Mouse (Mus musculus): ENCODE data around the gene Mal. TPM values are rescaled to one million over a fixed set of nuclear protein-coding genes. Genes with fewer than 3 reads are reported as not detected.
A peak's percentile ranks its signal among the peaks of the same experiment; 100 is the strongest.

Gene Mal
- polyA plus RNA-seq, 1 experiment = not detected

DNA sequence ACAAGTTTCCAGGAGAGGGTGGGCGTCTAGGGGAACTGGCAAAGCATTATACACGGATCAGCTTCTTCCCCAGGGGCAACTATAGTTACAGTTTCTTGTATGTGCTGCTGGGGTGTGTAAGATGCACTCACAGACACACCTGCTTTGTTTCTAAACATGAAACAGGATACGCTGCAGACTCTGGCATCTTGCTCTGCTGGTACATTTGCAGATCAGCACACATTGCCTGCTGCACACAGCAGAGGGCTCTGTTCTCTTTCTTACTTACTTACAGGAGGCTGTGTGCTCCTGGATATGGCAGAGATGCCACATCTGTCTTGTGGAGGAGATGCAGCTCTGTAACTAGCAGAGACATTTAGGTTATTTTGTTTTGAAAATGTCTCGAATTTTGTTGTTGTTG is 65.7 kb downstream of the Mal start:
- Histone ChIP-seq H3K27ac (ENCODE audit: insufficient read depth, low read depth, low read length) (no peak overlapping the region), H3K4me1 (ENCODE audit: control insufficient read depth, insufficient read depth, low read length) (peaks cover 31% of the 10 kb centered on the region), H3K4me3 (ENCODE audit: insufficient read depth, low read length) (no peak overlapping the region)
- TF ChIP-seq POLR2A (IDR thresholded peaks at IDR 0.05; ENCODE audit: borderline replicate concordance, low read depth, low read length) (no peak), CTCF (IDR thresholded peaks at IDR 0.05; ENCODE audit: low read depth, low read length) (no peak)

DNA sequence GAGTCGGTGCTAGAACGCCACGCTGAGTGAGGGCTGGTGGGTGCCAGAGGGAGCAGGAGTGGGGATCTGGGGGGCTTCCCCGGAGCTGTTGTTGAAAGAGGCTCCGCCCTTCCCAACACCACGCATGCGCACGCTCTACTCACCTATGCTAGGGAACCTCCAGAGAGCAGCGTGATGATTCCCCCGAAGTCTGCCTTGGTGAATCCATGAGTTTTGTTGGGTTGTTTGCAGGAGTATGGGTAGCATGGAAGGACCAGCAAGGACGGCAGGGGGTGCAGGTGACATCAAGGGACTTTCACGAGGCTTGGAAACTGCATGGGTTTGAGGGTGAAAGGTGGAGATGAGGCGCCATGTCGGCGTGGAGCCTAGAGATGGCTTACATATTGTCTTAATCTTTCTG is 66.3 kb downstream of the Mal start:
- Histone ChIP-seq H3K27ac (ENCODE audit: insufficient read depth, low read depth, low read length) (no peak overlapping the region), H3K4me1 (ENCODE audit: control insufficient read depth, insufficient read depth, low read length) (peaks cover 31% of the 10 kb centered on the region), H3K4me3 (ENCODE audit: insufficient read depth, low read length) (peak overlapping the region; percentile 8)
- TF ChIP-seq CTCF (IDR thresholded peaks at IDR 0.05; ENCODE audit: low read depth, low read length) (no peak), POLR2A (IDR thresholded peaks at IDR 0.05; ENCODE audit: borderline replicate concordance, low read depth, low read length) (no peak)

DNA sequence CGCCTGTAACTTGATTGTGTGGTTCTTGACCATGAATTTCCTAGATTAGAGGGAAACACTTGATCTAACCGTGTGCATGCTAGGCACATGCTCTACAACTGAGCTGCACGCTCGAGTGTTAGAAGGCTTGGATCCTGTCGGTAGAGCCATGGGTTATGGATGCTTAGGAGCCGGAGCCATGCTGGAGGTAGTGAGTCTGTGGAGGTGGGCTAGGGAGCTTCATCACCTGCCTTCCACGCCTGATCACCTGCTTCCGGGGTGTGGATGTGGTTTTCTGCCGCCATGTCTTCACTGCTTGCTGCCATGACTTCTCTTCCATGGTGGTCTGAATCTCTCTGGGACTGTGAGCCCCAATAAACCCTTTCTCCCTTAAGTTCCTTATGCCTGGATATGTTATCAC is 67.6 kb downstream of the Mal start:
- Histone ChIP-seq H3K4me1 (ENCODE audit: control insufficient read depth, insufficient read depth, low read length) (peaks cover 34% of the 10 kb centered on the region), H3K27ac (ENCODE audit: insufficient read depth, low read depth, low read length) (no peak overlapping the region), H3K4me3 (ENCODE audit: insufficient read depth, low read length) (peak overlapping the region; percentile 78; the same call in 1 of the 2 replicates)
- TF ChIP-seq POLR2A (IDR thresholded peaks at IDR 0.05; ENCODE audit: borderline replicate concordance, low read depth, low read length) (no peak), CTCF (IDR thresholded peaks at IDR 0.05; ENCODE audit: low read depth, low read length) (no peak)

DNA sequence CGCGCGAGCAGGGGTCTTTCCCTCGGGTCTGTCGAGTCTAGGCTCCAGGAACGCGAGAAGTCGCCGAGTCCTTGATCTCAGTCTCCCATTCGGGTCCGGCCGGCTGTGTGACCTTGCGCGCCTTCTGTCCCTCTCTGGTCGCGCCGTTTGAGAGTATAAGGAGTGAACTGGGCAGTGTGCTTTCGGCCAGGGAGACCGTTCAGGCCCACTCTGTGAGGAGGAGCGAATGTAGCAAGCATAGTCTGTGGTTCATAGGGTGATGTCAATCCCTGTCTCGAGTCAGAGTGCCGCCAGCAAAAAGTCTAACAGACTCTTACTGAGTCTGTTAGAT is 69.0 kb downstream of the Mal start:
- no peak overlapping the region for H3K27ac ChIP-seq (ENCODE audit: insufficient read depth, low read depth, low read length)
- peak overlapping the region; percentile 78 for H3K4me3 ChIP-seq (ENCODE audit: insufficient read depth, low read length)
- TF ChIP-seq POLR2A (IDR thresholded peaks at IDR 0.05; ENCODE audit: borderline replicate concordance, low read depth, low read length) (no peak), CTCF (IDR thresholded peaks at IDR 0.05; ENCODE audit: low read depth, low read length) (no peak)
- H3K4me1 ChIP-seq (ENCODE audit: control insufficient read depth, insufficient read depth, low read length) = peaks cover 38% of the 10 kb centered on the region

DNA sequence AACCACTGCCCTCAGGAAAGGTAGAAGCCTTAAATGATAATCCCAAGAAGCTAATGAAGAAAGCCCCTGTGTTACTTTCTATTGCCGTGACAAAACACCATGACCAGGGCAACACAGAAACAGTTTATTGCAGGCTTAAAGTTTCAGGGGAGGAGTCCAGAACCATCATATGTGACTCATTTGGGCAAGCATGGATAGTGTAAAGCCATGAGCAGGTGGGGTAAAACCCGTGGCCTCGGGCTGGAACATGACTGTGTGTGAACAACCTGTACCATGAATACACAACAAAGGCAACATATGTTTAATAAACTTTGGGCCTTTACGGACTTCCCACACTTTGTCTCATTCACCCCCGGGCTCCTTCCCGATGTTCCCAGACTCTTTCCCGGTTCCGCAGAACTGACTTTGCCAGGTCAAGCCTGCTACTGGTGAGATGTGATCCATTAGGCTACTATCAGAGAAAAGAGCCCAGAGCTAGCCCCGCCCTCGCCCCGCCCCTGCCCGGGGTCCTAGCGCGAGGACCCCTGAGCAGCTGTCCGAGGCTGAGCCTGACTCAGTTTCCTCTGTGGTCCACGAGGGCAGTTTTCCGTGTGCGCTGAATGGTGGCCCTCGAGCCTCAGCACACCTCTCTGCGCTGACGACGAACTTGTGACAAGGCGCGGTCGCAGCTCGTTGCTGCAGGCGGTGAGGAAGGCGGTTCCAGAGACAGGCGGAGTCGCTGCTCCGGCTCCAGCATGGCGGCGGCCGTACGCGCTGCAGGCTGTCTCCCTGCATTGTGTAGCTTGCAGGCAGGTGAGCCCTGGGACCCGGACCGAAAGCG is 69.6 kb downstream of the Mal start, which contains the start of the genes Zfp661 and Mrps5:
Zfp661 (minus strand) TSS at position 401 of the 820 bp plus-strand sequence.
Mrps5 (plus strand) TSS at position 529 of the 820 bp plus-strand sequence.
- Histone ChIP-seq H3K4me1 (ENCODE audit: control insufficient read depth, insufficient read depth, low read length) (peaks cover 38% of the 10 kb centered on the region), H3K4me3 (ENCODE audit: insufficient read depth, low read length) (peak within 1 kb of the TSS; percentile 78), H3K27ac (ENCODE audit: insufficient read depth, low read depth, low read length) (peak within 1 kb of the TSS; percentile 85)
- TF ChIP-seq POLR2A (IDR thresholded peaks at IDR 0.05; ENCODE audit: borderline replicate concordance, low read depth, low read length) (no peak), CTCF (IDR thresholded peaks at IDR 0.05; ENCODE audit: low read depth, low read length) (no peak)

DNA sequence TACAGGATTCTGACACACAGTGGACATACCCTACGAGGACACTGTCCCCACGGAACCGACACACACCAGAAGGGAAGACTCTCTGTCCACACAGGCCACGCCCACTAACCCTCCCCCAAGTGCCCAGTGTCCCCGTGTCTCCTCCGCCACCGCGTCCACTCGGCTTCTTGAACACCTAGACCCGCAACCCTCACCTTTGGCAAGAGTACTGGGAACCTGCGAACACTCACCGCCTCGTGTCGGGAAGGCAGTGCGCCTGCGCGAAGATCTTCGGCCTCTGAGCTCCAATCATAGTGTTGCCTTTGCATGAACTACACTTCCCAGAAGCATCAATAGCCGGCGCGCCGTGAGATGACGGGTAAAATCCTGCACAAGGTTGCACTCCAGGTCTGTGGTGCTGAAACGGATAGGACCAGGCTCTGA is 72.0 kb downstream of the Mal start:
- Histone ChIP-seq H3K4me1 (ENCODE audit: control insufficient read depth, insufficient read depth, low read length) (peaks cover 25% of the 10 kb centered on the region), H3K4me3 (ENCODE audit: insufficient read depth, low read length) (peak overlapping the region; percentile 65), H3K27ac (ENCODE audit: insufficient read depth, low read depth, low read length) (no peak overlapping the region)
- TF ChIP-seq POLR2A (IDR thresholded peaks at IDR 0.05; ENCODE audit: borderline replicate concordance, low read depth, low read length) (no peak), CTCF (IDR thresholded peaks at IDR 0.05; ENCODE audit: low read depth, low read length) (no peak)

Other genes starting within 250 kb of the Mal start
- gene Gpat2, start 231.5 kb downstream of the Mal start, polyA plus RNA-seq (2012; ENCODE audit: insufficient read depth, insufficient read length, missing spikeins) = not detected in 2 replicates
- 11.9 and 16.9 TPM in 2 replicates for gene Fahd2a, start 212.1 kb downstream of the Mal start, polyA plus RNA-seq (2012; ENCODE audit: insufficient read depth, insufficient read length, missing spikeins)
- not detected in 2 replicates for gene Kcnip3, start 134.6 kb downstream of the Mal start, polyA plus RNA-seq (2012; ENCODE audit: insufficient read depth, insufficient read length, missing spikeins)
- not detected in 2 replicates for gene Prom2, start 115.2 kb downstream of the Mal start, polyA plus RNA-seq (2012; ENCODE audit: insufficient read depth, insufficient read length, missing spikeins)
- gene Zfp661, start 69.6 kb downstream of the Mal start, polyA plus RNA-seq (2012; ENCODE audit: insufficient read depth, insufficient read length, missing spikeins) = 3.9 and 6.0 TPM in 2 replicates
- 50.9 and 51.2 TPM in 2 replicates for gene Mrps5, start 69.5 kb downstream of the Mal start, polyA plus RNA-seq (2012; ENCODE audit: insufficient read depth, insufficient read length, missing spikeins)
- gene Mall, start 73.2 kb upstream of the Mal start, polyA plus RNA-seq (2012; ENCODE audit: insufficient read depth, insufficient read length, missing spikeins) = not detected in 2 replicates
- gene Nphp1, start 132.2 kb upstream of the Mal start, polyA plus RNA-seq (2012; ENCODE audit: insufficient read depth, insufficient read length, missing spikeins) = 7.4 and 8.4 TPM in 2 replicates
- gene Mtln, start 135.8 kb upstream of the Mal start, polyA plus RNA-seq (2012; ENCODE audit: insufficient read depth, insufficient read length, missing spikeins) = 30.1 and 37.2 TPM in 2 replicates
- gene Bub1, start 175.2 kb upstream of the Mal start, polyA plus RNA-seq (2012; ENCODE audit: insufficient read depth, insufficient read length, missing spikeins) = 20.5 and 23.5 TPM in 2 replicates
- gene Acoxl, start 182.2 kb upstream of the Mal start, polyA plus RNA-seq (2012; ENCODE audit: insufficient read depth, insufficient read length, missing spikeins) = not detected in 2 replicates

All from bone marrow macrophage, adult 2 months (primary cell).